Mouse (Mus musculus): ENCODE data around the gene Nudt19. TPM values are rescaled to one million over a fixed set of nuclear protein-coding genes. Genes with fewer than 3 reads are reported as not detected.

The Nudt19 gene
- 10 to 100 TPM; 58.8 to 77.6 TPM for total RNA-seq (2021)

- intact Hi-C loops (cut with DNase I): loop anchor here (10.0 kb wide), 1 partner anchor 221 kb away; the partner anchor contains the start of gene Rhpn2
- no peak for DNase-seq (ENCODE audit: low spot score in 2 of 2)
Observed at GRCm38 (mm10) chr7:35556205-35556603, at the start of gene Nudt19. Gene Nudt19, minus strand, starts transcription at chr7:35556304.

DNA sequence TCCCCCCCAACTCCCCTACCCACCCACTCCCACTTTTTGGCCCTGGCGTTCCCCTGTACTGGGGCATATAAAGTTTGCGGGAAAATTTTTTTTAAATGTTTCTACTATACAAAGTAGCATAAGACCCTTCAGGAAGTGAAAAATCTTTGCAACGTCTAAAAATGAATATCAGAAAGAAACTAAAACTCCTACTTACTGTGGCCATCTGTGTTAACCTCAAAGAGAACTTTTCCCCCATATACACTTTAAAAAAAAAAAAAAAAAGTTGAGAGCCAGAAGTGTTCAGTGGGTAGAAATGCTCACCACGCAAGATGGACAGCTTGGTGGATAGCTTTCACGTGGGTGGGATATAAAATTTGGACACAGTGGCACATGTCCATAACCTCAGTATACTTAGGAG, 46.7 kb upstream of the Nudt19 start:
- no peak for DNase-seq (ENCODE audit: low spot score in 2 of 2)
- intact Hi-C loops (cut with DNase I): no loop called here

GRCm38 (mm10) chr7:35601106-35601505, 45.0 kb upstream of the Nudt19 start:
- intact Hi-C loops (cut with DNase I): no loop called here

DNA sequence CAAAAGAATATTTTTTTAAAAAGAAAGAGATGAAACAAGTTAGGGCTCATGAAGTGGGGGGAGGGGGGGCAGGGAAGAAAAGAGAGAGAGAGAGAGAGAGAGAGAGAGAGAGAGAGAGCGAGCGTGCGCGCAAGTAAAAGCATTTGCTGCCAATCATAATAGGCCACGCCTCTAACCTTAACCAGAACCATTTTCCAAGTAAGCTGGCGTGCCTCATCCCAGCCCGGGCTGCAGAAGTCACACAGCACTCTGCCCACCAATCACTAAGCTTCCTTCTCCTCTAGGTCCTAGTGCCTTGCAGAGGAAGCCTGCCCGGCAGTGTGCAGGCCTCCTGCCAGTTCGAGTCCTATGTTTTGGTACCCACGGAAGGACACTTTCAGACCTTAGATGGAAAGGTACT, 43.9 kb upstream of the Nudt19 start:
- DNase-seq (ENCODE audit: low spot score in 2 of 2): no peak
- intact Hi-C loops (cut with DNase I): no loop called here

More at GRCm38 (mm10) chr7:35601106-35601505, 45.0 kb upstream of the Nudt19 start:
- no peak for DNase-seq (ENCODE audit: low spot score in 2 of 2)

DNA sequence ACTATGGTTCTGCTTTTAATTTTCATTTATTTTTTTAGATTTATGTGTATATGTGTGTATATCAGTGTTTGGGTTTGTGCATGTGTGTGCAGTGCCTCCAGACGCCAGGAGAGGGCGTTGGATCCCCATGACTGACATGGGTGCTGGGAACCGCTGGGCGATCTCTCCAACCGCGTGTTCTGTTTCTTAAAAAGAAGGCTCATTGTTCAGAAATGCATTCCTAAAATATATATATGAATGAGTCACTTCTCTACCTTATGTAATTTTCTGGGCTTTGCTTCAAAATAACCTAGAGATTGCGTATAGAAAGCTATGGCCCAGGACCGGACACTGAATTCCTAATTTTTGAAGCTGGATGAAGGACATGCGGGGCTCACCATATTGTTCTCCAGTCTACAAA, 43.4 kb upstream of the Nudt19 start:
- intact Hi-C loops (cut with DNase I): no loop called here
- DNase-seq (ENCODE audit: low spot score in 2 of 2): peak; percentile 32 to 36

GRCm38 (mm10) chr7:35594311-35594710, 38.2 kb upstream of the Nudt19 start:
- DNase-seq (ENCODE audit: low spot score in 2 of 2): no peak
- intact Hi-C loops (cut with DNase I): no loop called here

- intact Hi-C loops (cut with DNase I): no loop called here
- DNase-seq (ENCODE audit: low spot score in 2 of 2): peak in 1 of 2 experiments; percentile 39
Observed at GRCm38 (mm10) chr7:35590731-35591191, 34.7 kb upstream of the Nudt19 start.

DNA sequence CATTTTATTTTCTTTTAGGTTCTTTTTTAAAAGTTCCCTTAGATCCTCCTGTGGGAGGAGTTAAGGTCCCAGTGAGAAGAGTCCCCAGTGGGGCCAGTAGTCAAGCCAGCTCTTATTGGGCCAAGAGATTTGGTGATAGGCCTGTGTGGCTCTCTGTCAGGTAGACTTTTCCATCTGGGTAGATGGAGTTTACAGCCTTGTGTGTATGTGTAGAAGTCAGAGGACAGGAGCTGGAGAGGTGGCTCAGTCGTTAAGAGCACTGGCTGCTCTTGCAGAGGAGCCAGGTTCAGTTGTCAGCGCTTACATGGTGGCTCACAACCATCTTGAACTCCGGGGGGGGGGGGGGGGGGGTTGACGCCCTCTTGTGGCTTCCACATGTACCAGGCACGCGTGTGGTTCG, 33.4 kb upstream of the Nudt19 start:
- DNase-seq (ENCODE audit: low spot score in 2 of 2): no peak
- intact Hi-C loops (cut with DNase I): no loop called here

GRCm38 (mm10) chr7:35588680-35589428, 32.8 kb upstream of the Nudt19 start:
- no peak for DNase-seq (ENCODE audit: low spot score in 2 of 2)
- intact Hi-C loops (cut with DNase I): no loop called here

- no peak for DNase-seq (ENCODE audit: low spot score in 2 of 2)
- intact Hi-C loops (cut with DNase I): loop anchor here (2.0 kb wide), 1 partner anchor 33 kb away; no protein-coding TSS in a partner anchor
Observed at GRCm38 (mm10) chr7:35587728-35588127, 31.6 kb upstream of the Nudt19 start.

DNA sequence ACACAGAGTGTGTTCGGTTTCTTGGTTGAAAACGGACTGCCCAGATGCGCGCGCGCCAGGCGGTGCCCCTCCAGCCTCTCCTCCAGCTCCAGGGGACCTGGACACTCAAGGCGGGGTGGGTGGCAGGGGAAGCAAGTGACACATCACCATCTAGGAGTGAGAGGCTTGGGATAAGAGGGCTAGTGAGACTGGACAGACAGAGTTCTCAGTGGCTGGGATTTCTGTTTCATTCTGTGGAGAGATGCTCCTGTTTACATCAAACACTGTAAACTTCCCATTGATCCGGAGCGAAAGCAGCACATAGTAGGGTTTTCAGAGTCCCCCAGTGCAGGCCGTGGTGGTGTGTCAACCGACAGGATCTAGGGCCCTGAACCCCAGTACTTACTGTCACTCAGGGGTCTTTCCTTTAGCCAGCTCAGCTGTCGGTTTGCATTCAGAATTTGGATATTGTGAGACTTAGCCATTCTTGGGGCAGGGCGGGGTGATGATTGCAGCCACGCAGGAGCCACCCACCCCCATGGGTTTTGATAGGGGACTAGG, 30.9 kb upstream of the Nudt19 start:
- intact Hi-C loops (cut with DNase I): loop anchor here (2.0 kb wide), 1 partner anchor 32 kb away; no protein-coding TSS in a partner anchor
- no peak for DNase-seq (ENCODE audit: low spot score in 2 of 2)

DNA sequence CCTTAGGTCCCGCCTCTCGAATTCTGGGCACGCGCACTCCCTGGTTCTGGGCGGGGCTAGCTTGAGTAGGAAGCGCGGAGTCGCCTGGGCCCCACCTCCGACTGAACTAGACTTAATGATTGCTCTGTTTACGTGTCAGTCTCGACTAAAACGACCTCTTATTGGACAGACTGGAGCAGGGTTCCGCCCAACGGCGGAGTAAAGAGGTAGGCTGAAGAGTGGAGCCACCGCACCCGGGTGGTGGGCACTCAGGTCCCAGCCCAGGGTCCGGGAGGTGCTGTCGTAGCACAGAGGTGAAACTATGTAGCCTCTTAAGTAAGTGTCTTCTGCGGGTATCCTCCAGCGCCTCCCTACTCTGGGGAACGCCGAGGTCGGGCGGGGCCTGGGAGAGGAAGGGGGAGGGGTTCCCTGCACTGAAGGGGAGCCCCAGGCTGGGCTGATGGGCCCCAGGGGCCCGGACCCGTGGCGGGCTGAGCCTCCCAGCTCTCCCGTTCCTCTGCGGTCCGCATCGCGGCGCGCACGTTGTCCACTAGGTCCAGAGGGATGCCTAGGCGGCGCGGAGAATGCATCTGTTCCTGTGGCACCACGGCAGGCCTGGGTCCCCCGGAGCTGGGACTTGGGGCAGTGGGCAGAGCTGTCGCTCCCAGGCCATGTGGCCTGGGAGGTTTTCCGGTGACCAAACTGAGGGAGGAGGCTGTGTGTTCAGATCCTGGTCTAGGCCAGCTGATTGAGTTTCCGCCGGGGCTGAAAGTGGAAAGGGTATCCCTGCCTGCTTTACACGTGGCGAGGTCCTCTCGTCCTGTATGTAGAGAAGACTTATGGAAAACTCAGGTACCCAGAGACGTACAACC, 30.2 kb upstream of the Nudt19 start, which contains the start of gene Ankrd27:
Gene Ankrd27 (plus strand): TSS at position 190 of the 851 bp plus-strand sequence.
- intact Hi-C loops (cut with DNase I): loop anchor here (2.0 kb wide), 1 partner anchor 31 kb away; no protein-coding TSS in a partner anchor
- DNase-seq (ENCODE audit: low spot score in 2 of 2): peak; percentile 92 to 95

DNA sequence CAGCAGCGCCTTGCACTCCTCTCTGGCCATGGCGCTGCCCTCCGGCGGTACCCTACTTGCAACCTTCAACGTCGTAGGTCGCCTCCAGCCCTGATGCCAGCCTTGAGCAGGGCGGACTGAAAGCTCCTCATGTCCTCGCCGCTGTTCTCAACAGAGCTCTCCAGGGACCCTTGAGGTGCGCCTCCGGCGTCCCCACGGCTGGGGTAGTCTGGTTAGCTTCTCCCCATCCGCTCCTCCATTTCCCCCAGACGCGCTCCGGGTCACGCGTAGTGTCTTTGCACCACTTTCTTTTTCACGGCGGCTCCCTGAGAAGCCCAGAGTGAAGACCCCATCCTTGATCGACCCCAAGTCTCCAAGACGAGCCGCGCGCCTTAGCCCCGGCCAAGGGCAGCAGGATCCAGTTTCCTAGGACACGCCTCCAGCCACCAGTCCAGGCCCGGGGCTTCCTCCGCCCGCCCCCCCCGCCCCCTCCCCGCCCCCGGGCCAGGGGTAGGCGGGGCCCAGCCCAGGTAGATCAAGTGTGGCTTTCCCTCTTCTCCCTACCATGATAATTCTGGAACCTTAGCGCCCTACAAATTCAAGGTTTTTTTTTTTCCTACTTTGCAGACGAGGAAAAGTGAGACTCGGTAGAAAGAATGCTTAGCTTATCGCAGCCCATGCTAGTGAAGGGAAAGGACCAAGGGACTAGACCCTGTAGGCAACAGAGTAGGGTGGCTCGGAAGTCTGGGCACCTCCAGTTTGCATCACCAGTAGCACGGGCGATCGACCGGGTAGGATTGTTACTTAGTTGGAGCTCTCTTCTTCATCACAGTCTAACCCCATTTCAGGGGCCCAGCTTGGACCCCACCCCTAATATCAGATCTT, 29.3 kb upstream of the Nudt19 start, which contains the start of gene Rgs9bp:
Gene Rgs9bp (minus strand): TSS at position 392 of the 864 bp plus-strand sequence.
- intact Hi-C loops (cut with DNase I): loop anchor here (2.0 kb wide), 1 partner anchor 31 kb away; no protein-coding TSS in a partner anchor
- no peak for DNase-seq (ENCODE audit: low spot score in 2 of 2)

DNA sequence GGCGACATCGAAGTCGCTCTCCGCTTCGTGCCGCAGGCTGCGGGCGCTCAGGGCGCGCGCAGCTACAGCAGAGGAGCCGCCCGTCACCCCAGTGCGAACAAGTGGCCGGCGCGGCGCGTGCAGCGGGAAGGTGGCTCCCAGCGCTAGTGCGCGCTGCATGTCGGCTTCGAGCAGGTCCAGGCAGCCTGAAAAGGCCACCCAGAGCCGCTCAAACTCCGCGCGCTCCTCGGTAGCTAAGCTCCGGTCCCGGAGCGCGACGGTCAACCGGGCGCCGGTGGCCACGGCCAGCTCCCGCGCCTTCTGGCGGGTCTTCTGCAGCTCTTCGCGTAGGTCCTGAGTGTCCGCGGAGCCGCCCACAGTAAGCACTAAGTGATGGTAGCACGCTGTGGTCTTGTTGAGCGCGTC, 28.7 kb upstream of the Nudt19 start:
- peak in 1 of 2 experiments; percentile 34 for DNase-seq (ENCODE audit: low spot score in 2 of 2)
- intact Hi-C loops (cut with DNase I): no loop called here

GRCm38 (mm10) chr7:35584068-35584785, 28.1 kb upstream of the Nudt19 start:
- intact Hi-C loops (cut with DNase I): no loop called here
- DNase-seq (ENCODE audit: low spot score in 2 of 2): no peak

DNA sequence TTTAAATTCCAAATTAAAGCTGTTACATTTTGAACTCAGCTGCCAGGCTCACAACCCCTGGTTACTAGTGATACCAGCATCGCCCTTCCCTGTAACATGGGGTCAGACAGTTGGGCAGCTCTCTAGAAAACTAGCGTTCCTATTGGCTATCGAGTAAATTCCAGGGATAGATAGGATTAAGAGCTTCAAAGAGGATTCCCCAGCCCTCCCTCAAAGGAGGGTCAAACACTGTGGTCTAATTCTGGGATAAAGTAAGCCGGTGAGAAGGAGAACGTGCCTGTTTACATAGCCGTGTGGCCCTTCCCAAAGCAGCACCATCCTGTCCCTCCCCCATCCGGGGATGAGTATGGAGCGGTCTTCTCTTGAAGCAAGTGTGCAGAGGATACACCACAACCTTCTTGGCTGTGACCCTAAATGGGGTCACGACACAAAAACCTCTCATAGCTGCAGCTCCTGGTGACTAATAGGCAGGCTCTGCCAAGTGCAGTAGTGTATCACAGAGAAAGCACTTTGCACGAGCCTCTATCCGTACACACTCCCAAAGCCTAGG, 27.4 kb upstream of the Nudt19 start:
- no peak for DNase-seq (ENCODE audit: low spot score in 2 of 2)
- intact Hi-C loops (cut with DNase I): no loop called here

- intact Hi-C loops (cut with DNase I): no loop called here
- no peak for DNase-seq (ENCODE audit: low spot score in 2 of 2)
Observed at GRCm38 (mm10) chr7:35582719-35583118, 26.6 kb upstream of the Nudt19 start.

- intact Hi-C loops (cut with DNase I): no loop called here
- no peak for DNase-seq (ENCODE audit: low spot score in 2 of 2)
Observed at GRCm38 (mm10) chr7:35579849-35580248, 23.7 kb upstream of the Nudt19 start.
